Mouse (Mus musculus) brain, embryonic 14.5 days (tissue): Measurements from ENCODE around the gene Mef2b.

ENCODE experiments used
- CTCF ChIP-seq: fragments of 200-500 bp; IDR thresholded peaks from 2 replicates; pipeline ENCODE4 v1.5.1; 2012; ENCODE audit warnings: inconsistent platforms, mild to moderate bottlenecking, moderate library complexity, borderline replicate concordance; ENCODE audit not compliant: insufficient read depth, insufficient read length; ENCODE audit errors: extremely low read depth
- POLR2A ChIP-seq: fragments of 200-500 bp; IDR thresholded peaks from 2 replicates; pipeline ENCODE4 v1.6.1; 2012; ENCODE audit warnings: mild to moderate bottlenecking, inconsistent platforms, borderline replicate concordance; ENCODE audit not compliant: poor library complexity, insufficient read depth, insufficient read length, severe bottlenecking; ENCODE audit errors: extremely low read depth

DNA sequence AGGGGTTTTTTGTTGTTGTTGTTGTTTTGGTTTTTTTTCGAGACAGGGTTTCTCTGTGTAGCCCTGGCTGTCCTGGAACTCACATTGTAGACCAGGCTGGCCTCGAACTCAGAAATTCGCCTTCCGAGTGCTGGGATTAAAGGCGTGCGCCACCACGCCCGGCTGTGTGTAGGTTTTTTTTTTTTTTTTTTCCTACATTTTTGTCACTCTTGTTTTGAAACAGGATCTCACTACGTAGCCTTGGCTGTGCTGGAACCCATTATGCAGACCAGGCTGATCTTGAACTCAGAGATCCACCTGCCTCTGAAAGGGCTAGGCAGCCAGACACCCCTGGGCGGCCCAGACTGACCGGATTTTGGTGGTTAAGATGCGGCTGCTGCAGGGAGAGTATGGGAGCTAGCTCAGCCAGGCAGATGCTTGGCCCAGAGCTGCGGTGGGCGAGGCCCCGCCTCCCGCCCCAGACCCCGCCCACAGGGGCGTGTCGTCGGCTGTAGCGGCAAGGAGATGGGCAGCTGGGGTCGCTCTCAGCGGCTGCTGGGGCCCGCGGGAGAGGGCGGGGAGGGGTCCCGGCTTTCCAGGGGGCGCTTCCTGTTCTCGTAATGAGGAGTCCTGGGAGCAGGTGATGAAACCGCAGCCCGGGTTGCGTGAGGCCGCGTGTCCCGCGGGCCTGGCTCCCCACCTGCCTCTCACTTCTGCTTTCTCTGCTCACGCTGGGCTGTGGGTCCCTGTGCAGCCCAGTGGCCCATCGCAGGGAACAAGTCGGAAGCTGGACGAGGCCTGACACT lies 18.8 kb downstream of the Mef2b start:
- no peak for TF ChIP-seq POLR2A
- TF ChIP-seq CTCF: no peak
